Mouse (Mus musculus) CH12.LX (cell line): ENCODE results near the gene Ovca2. TPM values are rescaled to one million over a fixed set of nuclear protein-coding genes. Genes with fewer than 3 reads are reported as not detected.

Experiments used
- DNase-seq: peaks from one replicate; pipeline ENCODE4 v3.0.0-alpha.2; 2013; ENCODE audit errors: extremely low read depth
- H3K27ac ChIP-seq: 2 replicates; pipeline ENCODE4 v1.5.1; 2012; ENCODE audit warnings: low read depth, mild to moderate bottlenecking, control low read depth, moderate library complexity; ENCODE audit not compliant: insufficient read depth
- H3K27me3 ChIP-seq: replicated peaks from 2 replicates; pipeline ENCODE3; 2012; ENCODE audit warnings: inconsistent platforms
- H3K36me3 ChIP-seq, 2 experiments: replicated peaks in 1 of 2; 2 replicates each; pipeline versions ENCODE3 to v1.6.1; 2012; ENCODE audit warnings: inconsistent platforms in 1 of 2, low read length in 1 of 2, mild to moderate bottlenecking in 1 of 2, mixed read lengths in 1 of 2, moderate library complexity in 1 of 2; ENCODE audit not compliant: control insufficient read depth in 1 of 2, insufficient read depth in 1 of 2
- H3K4me1 ChIP-seq, 2 experiments: 2 replicates each; pipeline ENCODE4 v1.6.1; 2012; ENCODE audit warnings: inconsistent platforms in 1 of 2, moderate library complexity in 1 of 2; ENCODE audit not compliant: insufficient read depth in 2 of 2, control insufficient read depth in 1 of 2
- H3K4me2 ChIP-seq: 2 replicates; pipeline ENCODE4 v1.6.1; 2012; ENCODE audit warnings: low read depth, mild to moderate bottlenecking, control low read depth; ENCODE audit not compliant: poor library complexity, insufficient read depth, severe bottlenecking
- H3K4me3 ChIP-seq, 3 experiments: fragments of 150-350 bp in 1 of 3; sonication (generic) in 1 of 3; replicated peaks in 1 of 3; 2 replicates each; pipeline versions ENCODE3 to v1.5.1; 2011 to 2012; ENCODE audit warnings: low read depth in 2 of 3, low read length in 2 of 3, mild to moderate bottlenecking in 2 of 3, moderate library complexity in 2 of 3, control low read depth in 1 of 3, improper control_type of control experiment in 1 of 3, inconsistent platforms in 1 of 3, mixed read lengths in 1 of 3; ENCODE audit not compliant: poor library complexity in 1 of 3
- H3K79me2 ChIP-seq: replicated peaks from 2 replicates; pipeline ENCODE4 v1.6.1; 2012; ENCODE audit warnings: mild to moderate bottlenecking, moderate library complexity; ENCODE audit not compliant: control insufficient read depth, poor library complexity, insufficient read depth, severe bottlenecking; ENCODE audit errors: extremely low read depth
- H3K9ac ChIP-seq: 2 replicates; pipeline ENCODE4 v1.6.1; 2012; ENCODE audit warnings: low read depth, mild to moderate bottlenecking, control low read depth, moderate library complexity; ENCODE audit not compliant: insufficient read depth
- H3K9me3 ChIP-seq: replicated peaks from 2 replicates; pipeline ENCODE3; 2012; ENCODE audit warnings: low read length, inconsistent platforms, mixed read lengths
- CHD1 ChIP-seq: IDR thresholded peaks from 2 replicates; pipeline ENCODE4 v1.6.1; 2012; ENCODE audit warnings: low read depth, low read length, improper control_type of control experiment, inconsistent platforms
- ELF1 ChIP-seq: IDR thresholded peaks from 2 replicates; pipeline ENCODE4 v1.6.1; 2014; ENCODE audit warnings: low read depth, mild to moderate bottlenecking, inconsistent platforms, low read length, improper control_type of control experiment
- ETS1 ChIP-seq: conservative IDR thresholded peaks from 2 replicates; pipeline ENCODE4 v1.6.1; 2012; ENCODE audit warnings: low read depth, mild to moderate bottlenecking, inconsistent platforms, low read length, improper control_type of control experiment, moderate library complexity
- GABPA ChIP-seq: IDR thresholded peaks from 2 replicates; pipeline ENCODE4 v1.6.1; 2012; ENCODE audit warnings: low read depth, low read length, improper control_type of control experiment, inconsistent platforms; ENCODE audit not compliant: insufficient replicate concordance
- IRF4 ChIP-seq: IDR thresholded peaks from 2 replicates; pipeline ENCODE4 v1.6.1; 2014; ENCODE audit warnings: low read depth, mild to moderate bottlenecking, inconsistent platforms, low read length, improper control_type of control experiment
- JUN ChIP-seq: IDR thresholded peaks from 2 replicates; pipeline ENCODE4 v1.6.1; 2011; ENCODE audit warnings: low read depth, mild to moderate bottlenecking, low read length, improper control_type of control experiment, moderate library complexity; ENCODE audit not compliant: insufficient read depth
- KAT2A ChIP-seq: IDR thresholded peaks from 2 replicates; pipeline ENCODE4 v1.6.1; 2012; ENCODE audit warnings: low read length, improper control_type of control experiment, inconsistent platforms; ENCODE audit not compliant: insufficient replicate concordance
- MAFK ChIP-seq: IDR thresholded peaks from 2 replicates; pipeline ENCODE4 v1.6.1; 2011; ENCODE audit warnings: low read length, improper control_type of control experiment; ENCODE audit not compliant: insufficient replicate concordance
- MAX ChIP-seq: IDR thresholded peaks from 2 replicates; pipeline ENCODE4 v1.6.1; 2011; ENCODE audit warnings: low read length, improper control_type of control experiment
- MEF2A ChIP-seq: IDR thresholded peaks from 2 replicates; pipeline ENCODE4 v1.6.1; 2014; ENCODE audit warnings: low read depth, mild to moderate bottlenecking, inconsistent platforms, low read length, improper control_type of control experiment, borderline replicate concordance
- MXI1 ChIP-seq: IDR thresholded peaks from 2 replicates; pipeline ENCODE4 v1.6.1; 2011; ENCODE audit warnings: mild to moderate bottlenecking, low read depth, low read length, improper control_type of control experiment
- MYC ChIP-seq: IDR thresholded peaks from 2 replicates; pipeline ENCODE4 v1.6.1; 2011; ENCODE audit warnings: low read depth, mild to moderate bottlenecking, improper control_type of control experiment, low read length
- NRF1 ChIP-seq: IDR thresholded peaks from 2 replicates; pipeline ENCODE4 v1.6.1; 2014; ENCODE audit warnings: low read depth, mild to moderate bottlenecking, inconsistent platforms, low read length, improper control_type of control experiment, moderate library complexity
- POLR2A ChIP-seq: IDR thresholded peaks from 2 replicates; pipeline ENCODE4 v1.6.1; 2011; ENCODE audit warnings: low read depth, mild to moderate bottlenecking, improper control_type of control experiment, low read length
- POLR2AphosphoS2 ChIP-seq: IDR thresholded peaks from 2 replicates; pipeline ENCODE4 v1.6.1; 2011; ENCODE audit warnings: low read depth, low read length, improper control_type of control experiment
- RCOR1 ChIP-seq: conservative IDR thresholded peaks from 2 replicates; pipeline ENCODE4 v1.6.1; 2012; ENCODE audit warnings: low read depth, mild to moderate bottlenecking, inconsistent platforms, low read length, improper control_type of control experiment
- SIN3A ChIP-seq: IDR thresholded peaks from 2 replicates; pipeline ENCODE4 v1.6.1; 2012; ENCODE audit warnings: low read length, improper control_type of control experiment, inconsistent platforms
- TBP ChIP-seq: conservative IDR thresholded peaks from 2 replicates; pipeline ENCODE4 v1.6.1; 2011; ENCODE audit warnings: low read depth, low read length, improper control_type of control experiment
- TCF12 ChIP-seq: IDR thresholded peaks from 2 replicates; pipeline ENCODE4 v1.6.1; 2014; ENCODE audit warnings: low read depth, mild to moderate bottlenecking, inconsistent platforms, low read length, improper control_type of control experiment
- UBTF ChIP-seq: IDR thresholded peaks from 2 replicates; pipeline ENCODE4 v1.6.1; 2012; ENCODE audit warnings: low read depth, mild to moderate bottlenecking, inconsistent platforms, low read length, improper control_type of control experiment, moderate library complexity
- USF1 ChIP-seq: IDR thresholded peaks from 2 replicates; pipeline ENCODE4 v1.6.1; 2014; ENCODE audit warnings: low read depth, mild to moderate bottlenecking, inconsistent platforms, low read length, improper control_type of control experiment
- dilution Hi-C: fragments of 300-500 bp; cut with MboI; formaldehyde crosslinking; loops from 2 replicates; pipeline ENCODE4 v1.14.3; 2020; ENCODE audit warnings: low sequenced_read_pairs; ENCODE audit not compliant: extremely low pct_unique_long_range_greater_than_20kb, extremely low pct_ligation_motif_present
- in situ Hi-C: fragments of 300-500 bp; cut with MboI; formaldehyde crosslinking; loops from 3 replicates; pipeline ENCODE4 v1.14.3; 2019; ENCODE audit warnings: low sequenced_read_pairs, low pct_ligation_motif_present, low pct_unique_long_range_greater_than_20kb, mixed read lengths
- polyA plus RNA-seq: library from polyadenylated mRNA; unstranded; fragments of >175 nt; gene quantifications from 2 replicates; pipeline ENCODE4 v1.2.1, GENCODE M21; 2012; ENCODE audit warnings: low read depth; ENCODE audit not compliant: insufficient read length
- total RNA-seq, 2 experiments: library from RNA; depleted of rRNA; stranded (reverse); fragments of 300-350 nt in 1 of 2; fragments of >200 nt in 1 of 2; gene quantifications; 2 replicates each; pipeline ENCODE4 v1.2.3; 2012 to 2014

Gene Ovca2
- total and polyA plus RNA-seq, 3 experiments, result 20.7 to 86.9 (median 32.1) TPM

GRCm38 (mm10) chr11:75184986-75185385 lies 6.4 kb upstream of the Ovca2 start:
- no peaks in the 10 kb centered on the region for H3K9me3 ChIP-seq
- dilution Hi-C loops, result no loop called here
- TF ChIP-seq IRF4 (no peak), TBP (no peak), ELF1 (no peak), CHD1 (no peak), GABPA (no peak), USF1 (no peak), MAFK (no peak), TCF12 (no peak), MYC (no peak), MAX (no peak), UBTF (no peak), NRF1 (no peak), ETS1 (no peak)
- H3K9ac ChIP-seq, result no peak overlapping the region
- H3K27ac ChIP-seq, result no peak overlapping the region
- DNase-seq, result peak; percentile 68
- no peak overlapping the region for H3K4me3 ChIP-seq
- no peak overlapping the region for H3K4me2 ChIP-seq
- H3K36me3 ChIP-seq, result peaks cover 50 to 72% of the 10 kb centered on the region in 2 experiments
- no peaks in the 10 kb centered on the region for H3K27me3 ChIP-seq
- peaks cover 19% of the 10 kb centered on the region for H3K79me2 ChIP-seq
- in situ Hi-C loops, result no loop called here
- H3K4me1 ChIP-seq, result peaks cover 9 to 39% of the 10 kb centered on the region in 2 experiments

DNA sequence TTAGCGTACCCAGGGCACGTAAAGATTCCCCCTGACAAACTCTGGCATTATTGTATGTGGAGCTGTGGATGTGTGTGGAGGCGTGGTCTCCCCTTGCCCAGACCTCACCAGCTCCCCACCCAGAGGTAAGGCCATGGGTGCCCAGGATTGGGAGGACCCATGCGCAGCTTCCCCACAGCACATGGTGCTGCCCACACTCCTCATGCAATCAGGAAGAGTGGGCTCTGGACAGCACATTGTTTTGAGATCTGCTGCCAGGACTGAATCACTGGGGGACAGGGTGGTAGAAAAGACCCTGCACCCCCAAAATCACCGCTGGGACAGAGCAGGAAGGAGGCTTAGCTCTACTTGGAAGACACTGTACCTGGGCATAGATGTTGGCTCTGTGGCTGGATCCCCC lies 5.9 kb upstream of the Ovca2 start:
- Histone ChIP-seq H3K36me3 (peaks cover 54 to 76% of the 10 kb centered on the region in 2 experiments), H3K9ac (no peak overlapping the region), H3K27me3 (no peaks in the 10 kb centered on the region), H3K4me1 (peaks cover 9 to 39% of the 10 kb centered on the region in 2 experiments), H3K4me3 (no peak overlapping the region), H3K79me2 (peaks cover 15% of the 10 kb centered on the region), H3K27ac (no peak overlapping the region), H3K4me2 (no peak overlapping the region), H3K9me3 (no peaks in the 10 kb centered on the region)
- dilution Hi-C loops (no loop called here), in situ Hi-C loops (no loop called here)
- no peak for TF ChIP-seq RCOR1
- TF ChIP-seq MEF2A, result no peak
- TF ChIP-seq MXI1, result no peak
- TF ChIP-seq NRF1, result no peak
- TF ChIP-seq POLR2A, result no peak
- TF ChIP-seq POLR2AphosphoS2, result no peak
- TF ChIP-seq TBP, result no peak
- TF ChIP-seq KAT2A, result no peak
- no peak for TF ChIP-seq JUN
- TF ChIP-seq UBTF, result no peak
- TF ChIP-seq IRF4, result no peak
- TF ChIP-seq USF1, result no peak
- TF ChIP-seq SIN3A, result no peak
- no peak for DNase-seq
